Mouse (Mus musculus): Measurements from ENCODE around the gene Lipi.

Lipi gene

GRCm38 (mm10) chr16:75585961-75586360 lies at the start of gene Lipi:
Gene Lipi, minus strand, starts transcription at chr16:75586061.
- in situ Hi-C loops (cut with MboI; ENCODE audit: low pct_unique_long_range_greater_than_20kb in 1 of 2, low sequenced_read_pairs in 2 of 2, unreplicated experiment in 1 of 2): no loop called here

GRCm38 (mm10) chr16:75627862-75628261 lies 42.0 kb upstream of the Lipi start:
- in situ Hi-C loops (cut with MboI; ENCODE audit: low pct_unique_long_range_greater_than_20kb in 1 of 2, low sequenced_read_pairs in 2 of 2, unreplicated experiment in 1 of 2): no loop called here

- in situ Hi-C loops (cut with MboI; ENCODE audit: low pct_unique_long_range_greater_than_20kb in 1 of 2, low sequenced_read_pairs in 2 of 2, unreplicated experiment in 1 of 2): no loop called here
Observed at GRCm38 (mm10) chr16:75617651-75618349, 31.9 kb upstream of the Lipi start.

GRCm38 (mm10) chr16:75612561-75612960 lies 26.7 kb upstream of the Lipi start:
- in situ Hi-C loops (cut with MboI; ENCODE audit: low pct_unique_long_range_greater_than_20kb in 1 of 2, low sequenced_read_pairs in 2 of 2, unreplicated experiment in 1 of 2): no loop called here

- in situ Hi-C loops (cut with MboI; ENCODE audit: low pct_unique_long_range_greater_than_20kb in 1 of 2, low sequenced_read_pairs in 2 of 2, unreplicated experiment in 1 of 2): no loop called here
Observed at GRCm38 (mm10) chr16:75606415-75606814, 20.6 kb upstream of the Lipi start.

- in situ Hi-C loops (cut with MboI; ENCODE audit: low pct_unique_long_range_greater_than_20kb in 1 of 2, low sequenced_read_pairs in 2 of 2, unreplicated experiment in 1 of 2): no loop called here
Observed at GRCm38 (mm10) chr16:75593501-75594183, 7.8 kb upstream of the Lipi start.

GRCm38 (mm10) chr16:75592671-75593500 lies 7.0 kb upstream of the Lipi start, which contains the start of gene Rbm11:
Gene Rbm11, plus strand, starts transcription at chr16:75592844.
- in situ Hi-C loops (cut with MboI; ENCODE audit: low pct_unique_long_range_greater_than_20kb in 1 of 2, low sequenced_read_pairs in 2 of 2, unreplicated experiment in 1 of 2): no loop called here

GRCm38 (mm10) chr16:75586466-75586865 lies 605 bp upstream of the Lipi start:
- in situ Hi-C loops (cut with MboI; ENCODE audit: low pct_unique_long_range_greater_than_20kb in 1 of 2, low sequenced_read_pairs in 2 of 2, unreplicated experiment in 1 of 2): no loop called here

- in situ Hi-C loops (cut with MboI; ENCODE audit: low pct_unique_long_range_greater_than_20kb in 1 of 2, low sequenced_read_pairs in 2 of 2, unreplicated experiment in 1 of 2): no loop called here
Observed at GRCm38 (mm10) chr16:75582279-75582678, 3.6 kb downstream of the Lipi start.

GRCm38 (mm10) chr16:75562910-75563309 lies 23.0 kb downstream of the Lipi start:
- in situ Hi-C loops (cut with MboI; ENCODE audit: low pct_unique_long_range_greater_than_20kb in 1 of 2, low sequenced_read_pairs in 2 of 2, unreplicated experiment in 1 of 2): no loop called here

GRCm38 (mm10) chr16:75545310-75545709 lies 40.6 kb downstream of the Lipi start:
- in situ Hi-C loops (cut with MboI; ENCODE audit: low pct_unique_long_range_greater_than_20kb in 1 of 2, low sequenced_read_pairs in 2 of 2, unreplicated experiment in 1 of 2): no loop called here

GRCm38 (mm10) chr16:75537784-75538565 lies 47.9 kb downstream of the Lipi start:
- in situ Hi-C loops (cut with MboI; ENCODE audit: low pct_unique_long_range_greater_than_20kb in 1 of 2, low sequenced_read_pairs in 2 of 2, unreplicated experiment in 1 of 2): no loop called here

GRCm38 (mm10) chr16:75531705-75532104 lies 54.2 kb downstream of the Lipi start:
- in situ Hi-C loops (cut with MboI; ENCODE audit: low pct_unique_long_range_greater_than_20kb in 1 of 2, low sequenced_read_pairs in 2 of 2, unreplicated experiment in 1 of 2): no loop called here

- in situ Hi-C loops (cut with MboI; ENCODE audit: low pct_unique_long_range_greater_than_20kb in 1 of 2, low sequenced_read_pairs in 2 of 2, unreplicated experiment in 1 of 2): no loop called here
Observed at GRCm38 (mm10) chr16:75496568-75496967, 89.3 kb downstream of the Lipi start.
